Comparison of ENCODE assay signal across 8 mouse cellular contexts in genomic region chr10:67311277-67311959, GRCm38 (mm10). TPM values are rescaled to one million over a fixed set of nuclear protein-coding genes. Genes with fewer than 3 reads are reported as not detected.
A peak's percentile ranks its signal among the peaks of the same experiment; 100 is the strongest.
DNase-seq lines count a peak whose midpoint lies in the region; ATAC-seq and TF ChIP-seq lines count a peak whose summit lies in the region.

No protein-coding gene starts in this region.

- H3K4me2 ChIP-seq in intestine, postnatal 0 days (replicated peaks; ENCODE audit: low read depth) = no peak overlapping the region
- H3K4me2 ChIP-seq in midbrain, embryonic 13.5 days (replicated peaks) = no peak overlapping the region

- H3K4me1 ChIP-seq in intestine, postnatal 0 days (replicated peaks; ENCODE audit: control insufficient read depth, insufficient read depth, low read length) = no peaks in the 10 kb centered on the region
- peaks cover 15% of the 10 kb centered on the region; the same call in 1 of the 2 replicates for H3K4me1 ChIP-seq in limb, embryonic 10.5 days
- no peaks in the 10 kb centered on the region for H3K4me1 ChIP-seq in midbrain, embryonic 13.5 days (replicated peaks)

- DNase-seq in urinary bladder, postnatal 14 days (ENCODE audit: low spot score) = peak; percentile 71
- DNase-seq in urinary bladder, postnatal 10 days (ENCODE audit: low spot score) = no peak
- peak; percentile 80 to 81 for DNase-seq in cerebellum, postnatal 10 days
- peak; percentile 31 to 40 for DNase-seq in frontal cortex, postnatal 25 days (ENCODE audit: low spot score in 2 of 2)
- DNase-seq in limb, embryonic 10.5 days (ENCODE audit: low spot score) = peak; percentile 64
- peak; percentile 54 for DNase-seq in thymus, postnatal 0 days (ENCODE audit: low spot score)

- H3K9me3 ChIP-seq in intestine, postnatal 0 days (ENCODE audit: control insufficient read depth) = no peaks in the 10 kb centered on the region
- no peaks in the 10 kb centered on the region for H3K9me3 ChIP-seq in limb, embryonic 10.5 days (replicated peaks)
- no peaks in the 10 kb centered on the region for H3K9me3 ChIP-seq in midbrain, embryonic 13.5 days

- H3K36me3 ChIP-seq in intestine, postnatal 0 days (ENCODE audit: control insufficient read depth, insufficient read depth) = no peaks in the 10 kb centered on the region
- H3K36me3 ChIP-seq in limb, embryonic 10.5 days = no peaks in the 10 kb centered on the region
- no peaks in the 10 kb centered on the region for H3K36me3 ChIP-seq in midbrain, embryonic 13.5 days

- ATAC-seq in intestine, postnatal 0 days = no peak
- ATAC-seq in midbrain, embryonic 13.5 days = peak; percentile 71

- H3K4me3 ChIP-seq in intestine, postnatal 0 days (ENCODE audit: low read depth, low read length) = no peak overlapping the region
- no peak overlapping the region for H3K4me3 ChIP-seq in limb, embryonic 10.5 days
- H3K4me3 ChIP-seq in midbrain, embryonic 13.5 days (replicated peaks) = no peak overlapping the region

- no peaks in the 10 kb centered on the region for H3K27me3 ChIP-seq in intestine, postnatal 0 days (replicated peaks; ENCODE audit: control insufficient read depth, insufficient read depth, low read length)
- peaks cover 4% of the 10 kb centered on the region; the same call in 1 of the 2 replicates for H3K27me3 ChIP-seq in limb, embryonic 10.5 days (ENCODE audit: low read depth, poor library complexity, severe bottlenecking)
- H3K27me3 ChIP-seq in midbrain, embryonic 13.5 days = 0 out of 2 replicates have a peak, but pooled peaks cover 2% of the 10 kb centered on the region

- 23% methylated on average over 9 of the region's 9 CpGs for WGBS in intestine, postnatal 0 days
- 36% methylated on average over 9 of the region's 9 CpGs for WGBS in limb, embryonic 10.5 days
- 32% methylated on average over 9 of the region's 9 CpGs for WGBS in midbrain, embryonic 13.5 days

- no peak overlapping the region for H3K9ac ChIP-seq in intestine, postnatal 0 days (ENCODE audit: low read depth, low read length)
- no peak overlapping the region for H3K9ac ChIP-seq in midbrain, embryonic 13.5 days (replicated peaks)

- TF ChIP-seq CTCF in intestine, postnatal 0 days (IDR thresholded peaks at IDR 0.05; ENCODE audit: low read depth) = peak; percentile 88

- no peak overlapping the region for H3K27ac ChIP-seq in intestine, postnatal 0 days (ENCODE audit: low read depth, low read length)
- H3K27ac ChIP-seq in limb, embryonic 10.5 days = 0 out of 2 replicates have a peak overlapping the region, but pooled peaks have one; percentile 53
- no peak overlapping the region for H3K27ac ChIP-seq in midbrain, embryonic 13.5 days

RNA-seq across cellular contexts. Expression of gene Nrbf2, which starts 26.3 kb away (rescaled TPM):
- polyA plus RNA-seq in intestine, postnatal 0 days (2015; fragmentation: Nextera tagmentation; extraction: Ambion mirVana) = 31.7 and 33.0 TPM in 2 replicates
- polyA plus RNA-seq in limb, embryonic 10.5 days (2016; fragmentation: Nextera tagmentation; extraction: Ambion mirVana) = 38.8 and 42.4 TPM in 2 replicates
- 43.0 and 43.3 TPM in 2 replicates for polyA plus RNA-seq in midbrain, embryonic 13.5 days (2015; fragmentation: Nextera tagmentation; extraction: Ambion mirVana)
- polyA plus RNA-seq in thymus, postnatal 0 days (2015; fragmentation: Nextera tagmentation; extraction: Ambion mirVana) = 46.5 and 47.5 TPM in 2 replicates
